Mouse (Mus musculus): ENCODE data around the gene Zranb1. TPM values are rescaled to one million over a fixed set of nuclear protein-coding genes. Genes with fewer than 3 reads are reported as not detected.

The Zranb1 gene
- polyA plus RNA-seq, 1 experiment from 2014 or later: 32.6 TPM

- Histone ChIP-seq H3K9ac (no peak overlapping the region), H3K27ac (no peak overlapping the region), H3K36me3 (replicated peaks; ENCODE audit: control insufficient read depth, insufficient read depth) (no peaks in the 10 kb centered on the region), H3K4me3 (replicated peaks; ENCODE audit: low read length) (no peak overlapping the region), H3K9me3 (ENCODE audit: control insufficient read depth, low read length) (no peaks in the 10 kb centered on the region), H3K4me1 (replicated peaks; ENCODE audit: control insufficient read depth, insufficient read depth, low read length) (no peaks in the 10 kb centered on the region), H3K4me2 (replicated peaks) (no peak overlapping the region), H3K27me3 (ENCODE audit: control insufficient read depth, insufficient read depth, low read length) (no peaks in the 10 kb centered on the region)
- no peak for ATAC-seq (ENCODE audit: low FRiP score)
- DNase-seq (ENCODE audit: low spot score): no peak
- 83% methylated on average over 5 of the region's 5 CpGs for WGBS
Measured at GRCm38 (mm10) chr7:132891561-132892310, 39.2 kb upstream of the Zranb1 start.

- Histone ChIP-seq H3K9me3 (ENCODE audit: control insufficient read depth, low read length) (no peaks in the 10 kb centered on the region), H3K9ac (no peak overlapping the region), H3K27ac (no peak overlapping the region), H3K36me3 (replicated peaks; ENCODE audit: control insufficient read depth, insufficient read depth) (no peaks in the 10 kb centered on the region), H3K27me3 (ENCODE audit: control insufficient read depth, insufficient read depth, low read length) (no peaks in the 10 kb centered on the region), H3K4me2 (replicated peaks) (no peak overlapping the region), H3K4me1 (replicated peaks; ENCODE audit: control insufficient read depth, insufficient read depth, low read length) (no peaks in the 10 kb centered on the region), H3K4me3 (replicated peaks; ENCODE audit: low read length) (no peak overlapping the region)
- ATAC-seq (ENCODE audit: low FRiP score) (no peak), DNase-seq (ENCODE audit: low spot score) (no peak)
- 57% methylated on average over 4 of the region's 4 CpGs for WGBS
Measured at GRCm38 (mm10) chr7:132892311-132892661, 38.7 kb upstream of the Zranb1 start.

GRCm38 (mm10) chr7:132892806-132893205 is 38.1 kb upstream of the Zranb1 start:
- Histone ChIP-seq H3K27ac (no peak overlapping the region), H3K36me3 (replicated peaks; ENCODE audit: control insufficient read depth, insufficient read depth) (no peaks in the 10 kb centered on the region), H3K4me1 (replicated peaks; ENCODE audit: control insufficient read depth, insufficient read depth, low read length) (no peaks in the 10 kb centered on the region), H3K4me2 (replicated peaks) (no peak overlapping the region), H3K9ac (no peak overlapping the region), H3K27me3 (ENCODE audit: control insufficient read depth, insufficient read depth, low read length) (no peaks in the 10 kb centered on the region), H3K9me3 (ENCODE audit: control insufficient read depth, low read length) (no peaks in the 10 kb centered on the region), H3K4me3 (replicated peaks; ENCODE audit: low read length) (no peak overlapping the region)
- ATAC-seq (ENCODE audit: low FRiP score): no peak
- DNase-seq (ENCODE audit: low spot score): no peak
- WGBS: 84% methylated on average over 7 of the region's 7 CpGs

GRCm38 (mm10) chr7:132893336-132893735 is 37.6 kb upstream of the Zranb1 start:
- no peak overlapping the region for H3K27ac ChIP-seq
- no peaks in the 10 kb centered on the region for H3K27me3 ChIP-seq (ENCODE audit: control insufficient read depth, insufficient read depth, low read length)
- no peaks in the 10 kb centered on the region for H3K36me3 ChIP-seq (replicated peaks; ENCODE audit: control insufficient read depth, insufficient read depth)
- DNase-seq (ENCODE audit: low spot score) (no peak), ATAC-seq (ENCODE audit: low FRiP score) (no peak)
- 84% methylated on average over 1 of the region's 1 CpGs for WGBS
- H3K4me1 ChIP-seq (replicated peaks; ENCODE audit: control insufficient read depth, insufficient read depth, low read length): no peaks in the 10 kb centered on the region
- no peak overlapping the region for H3K9ac ChIP-seq
- no peak overlapping the region for H3K4me2 ChIP-seq (replicated peaks)
- H3K9me3 ChIP-seq (ENCODE audit: control insufficient read depth, low read length): no peaks in the 10 kb centered on the region
- H3K4me3 ChIP-seq (replicated peaks; ENCODE audit: low read length): no peak overlapping the region

GRCm38 (mm10) chr7:132894841-132895555 is 35.9 kb upstream of the Zranb1 start:
- no peak overlapping the region for H3K4me3 ChIP-seq (replicated peaks; ENCODE audit: low read length)
- H3K27me3 ChIP-seq (ENCODE audit: control insufficient read depth, insufficient read depth, low read length): no peaks in the 10 kb centered on the region
- no peak overlapping the region for H3K27ac ChIP-seq
- H3K4me2 ChIP-seq (replicated peaks): no peak overlapping the region
- H3K36me3 ChIP-seq (replicated peaks; ENCODE audit: control insufficient read depth, insufficient read depth): no peaks in the 10 kb centered on the region
- no peak for ATAC-seq (ENCODE audit: low FRiP score)
- H3K9me3 ChIP-seq (ENCODE audit: control insufficient read depth, low read length): no peaks in the 10 kb centered on the region
- WGBS: 69% methylated on average over 7 of the region's 7 CpGs
- H3K9ac ChIP-seq: no peak overlapping the region
- no peak for DNase-seq (ENCODE audit: low spot score)
- H3K4me1 ChIP-seq (replicated peaks; ENCODE audit: control insufficient read depth, insufficient read depth, low read length): no peaks in the 10 kb centered on the region

GRCm38 (mm10) chr7:132896206-132896815 is 34.6 kb upstream of the Zranb1 start:
- no peaks in the 10 kb centered on the region for H3K4me1 ChIP-seq (replicated peaks; ENCODE audit: control insufficient read depth, insufficient read depth, low read length)
- ATAC-seq (ENCODE audit: low FRiP score): no peak
- no peak overlapping the region for H3K9ac ChIP-seq
- no peak overlapping the region for H3K4me3 ChIP-seq (replicated peaks; ENCODE audit: low read length)
- H3K4me2 ChIP-seq (replicated peaks): no peak overlapping the region
- H3K27ac ChIP-seq: no peak overlapping the region
- H3K36me3 ChIP-seq (replicated peaks; ENCODE audit: control insufficient read depth, insufficient read depth): no peaks in the 10 kb centered on the region
- 91% methylated on average over 9 of the region's 9 CpGs for WGBS
- no peaks in the 10 kb centered on the region for H3K9me3 ChIP-seq (ENCODE audit: control insufficient read depth, low read length)
- H3K27me3 ChIP-seq (ENCODE audit: control insufficient read depth, insufficient read depth, low read length): no peaks in the 10 kb centered on the region
- no peak for DNase-seq (ENCODE audit: low spot score)

- Histone ChIP-seq H3K9me3 (ENCODE audit: control insufficient read depth, low read length) (no peaks in the 10 kb centered on the region), H3K27me3 (ENCODE audit: control insufficient read depth, insufficient read depth, low read length) (no peaks in the 10 kb centered on the region), H3K4me3 (replicated peaks; ENCODE audit: low read length) (no peak overlapping the region), H3K9ac (no peak overlapping the region), H3K4me1 (replicated peaks; ENCODE audit: control insufficient read depth, insufficient read depth, low read length) (no peaks in the 10 kb centered on the region), H3K4me2 (replicated peaks) (no peak overlapping the region), H3K27ac (no peak overlapping the region), H3K36me3 (replicated peaks; ENCODE audit: control insufficient read depth, insufficient read depth) (no peaks in the 10 kb centered on the region)
- DNase-seq (ENCODE audit: low spot score) (no peak), ATAC-seq (ENCODE audit: low FRiP score) (no peak)
- 87% methylated on average over 10 of the region's 10 CpGs for WGBS
Measured at GRCm38 (mm10) chr7:132897258-132897657, 33.7 kb upstream of the Zranb1 start.

GRCm38 (mm10) chr7:132898234-132898633 is 32.7 kb upstream of the Zranb1 start:
- DNase-seq (ENCODE audit: low spot score) (no peak), ATAC-seq (ENCODE audit: low FRiP score) (no peak)
- no peaks in the 10 kb centered on the region for H3K9me3 ChIP-seq (ENCODE audit: control insufficient read depth, low read length)
- 86% methylated on average over 2 of the region's 2 CpGs for WGBS
- no peaks in the 10 kb centered on the region for H3K36me3 ChIP-seq (replicated peaks; ENCODE audit: control insufficient read depth, insufficient read depth)
- no peaks in the 10 kb centered on the region for H3K27me3 ChIP-seq (ENCODE audit: control insufficient read depth, insufficient read depth, low read length)
- H3K9ac ChIP-seq: no peak overlapping the region
- H3K4me2 ChIP-seq (replicated peaks): no peak overlapping the region
- no peaks in the 10 kb centered on the region for H3K4me1 ChIP-seq (replicated peaks; ENCODE audit: control insufficient read depth, insufficient read depth, low read length)
- no peak overlapping the region for H3K27ac ChIP-seq
- no peak overlapping the region for H3K4me3 ChIP-seq (replicated peaks; ENCODE audit: low read length)

GRCm38 (mm10) chr7:132900826-132901531 is 30.0 kb upstream of the Zranb1 start:
- H3K9ac ChIP-seq: no peak overlapping the region
- H3K36me3 ChIP-seq (replicated peaks; ENCODE audit: control insufficient read depth, insufficient read depth): no peaks in the 10 kb centered on the region
- H3K4me1 ChIP-seq (replicated peaks; ENCODE audit: control insufficient read depth, insufficient read depth, low read length): no peaks in the 10 kb centered on the region
- H3K4me3 ChIP-seq (replicated peaks; ENCODE audit: low read length): no peak overlapping the region
- H3K27me3 ChIP-seq (ENCODE audit: control insufficient read depth, insufficient read depth, low read length): no peaks in the 10 kb centered on the region
- H3K4me2 ChIP-seq (replicated peaks): no peak overlapping the region
- 50% methylated on average over 2 of the region's 2 CpGs for WGBS
- H3K27ac ChIP-seq: no peak overlapping the region
- no peak for ATAC-seq (ENCODE audit: low FRiP score)
- no peaks in the 10 kb centered on the region for H3K9me3 ChIP-seq (ENCODE audit: control insufficient read depth, low read length)
- no peak for DNase-seq (ENCODE audit: low spot score)

Measured in hindbrain, embryonic 14.5 days (tissue).